Mouse (Mus musculus) forebrain, embryonic 11.5 days (tissue): ENCODE results near the gene Rnf216. TPM values are rescaled to one million over a fixed set of nuclear protein-coding genes. Genes with fewer than 3 reads are reported as not detected.

Experiments
- ATAC-seq: fragments of 200-750 bp; cut with Nextera tagmentation; replicated peaks from 2 replicates; pipeline ENCODE4 v1.8.0; 2017; ENCODE audit warnings: moderate TSS enrichment; ENCODE audit not compliant: low FRiP score
- DNase-seq: peaks from one replicate; pipeline ENCODE4 v3.0.0-alpha.2; 2017; ENCODE audit warnings: low spot score
- H3K27ac ChIP-seq: fragments of 300-500 bp; sonication (generic); 2 replicates; pipeline ENCODE4 v1.5.1; 2014; ENCODE audit warnings: low read depth, low read length
- H3K27me3 ChIP-seq: fragments of 300-500 bp; sonication (generic); 2 replicates; pipeline ENCODE4 v1.6.1; 2014; ENCODE audit warnings: mild to moderate bottlenecking, low read length, mixed read lengths; ENCODE audit not compliant: control insufficient read depth, insufficient read depth
- H3K36me3 ChIP-seq: fragments of 300-500 bp; sonication (generic); 2 replicates; pipeline ENCODE4 v1.6.1; 2014; ENCODE audit warnings: mild to moderate bottlenecking, low read length, moderate library complexity, mixed read lengths; ENCODE audit not compliant: control insufficient read depth, insufficient read depth
- H3K4me1 ChIP-seq: fragments of 300-500 bp; sonication (generic); replicated peaks from 2 replicates; pipeline ENCODE4 v1.6.1; 2014; ENCODE audit warnings: low read length, mixed read lengths; ENCODE audit not compliant: control insufficient read depth, insufficient read depth
- H3K4me2 ChIP-seq: fragments of 300-500 bp; sonication (generic); 2 replicates; pipeline ENCODE4 v1.6.1; 2014; ENCODE audit warnings: low read depth, mild to moderate bottlenecking, low read length, moderate library complexity, mixed read lengths; ENCODE audit not compliant: severe bottlenecking
- H3K4me3 ChIP-seq: fragments of 300-500 bp; sonication (generic); 2 replicates; pipeline ENCODE4 v1.5.1; 2014; ENCODE audit warnings: low read depth, low read length
- H3K9ac ChIP-seq: fragments of 300-500 bp; sonication (generic); 2 replicates; pipeline ENCODE4 v1.6.1; 2014; ENCODE audit warnings: low read length
- H3K9me3 ChIP-seq: fragments of 300-500 bp; sonication (generic); 2 replicates; pipeline ENCODE4 v1.6.1; 2016; ENCODE audit warnings: low read length, mixed read lengths; ENCODE audit not compliant: control insufficient read depth
- WGBS: fragments of 180-500 bp; shearing (Covaris S2); extraction: QIAGEN DNeasy Blood & Tissue Kit; methylation state at CpG from one replicate; pipeline ENCODE4 v1.1.7; 2014; 5-methylcytosine and 5-hydroxymethylcytosine counted together
- polyA plus RNA-seq: library from polyadenylated mRNA; unstranded; fragments of >200 nt; fragmentation: Nextera tagmentation; extraction: Ambion mirVana; gene quantifications from 2 replicates; pipeline ENCODE4 v1.2.1, GENCODE M21; 2014

Rnf216 gene
- polyA plus RNA-seq, 1 experiment from 2014 or later: 42.7 TPM

DNA sequence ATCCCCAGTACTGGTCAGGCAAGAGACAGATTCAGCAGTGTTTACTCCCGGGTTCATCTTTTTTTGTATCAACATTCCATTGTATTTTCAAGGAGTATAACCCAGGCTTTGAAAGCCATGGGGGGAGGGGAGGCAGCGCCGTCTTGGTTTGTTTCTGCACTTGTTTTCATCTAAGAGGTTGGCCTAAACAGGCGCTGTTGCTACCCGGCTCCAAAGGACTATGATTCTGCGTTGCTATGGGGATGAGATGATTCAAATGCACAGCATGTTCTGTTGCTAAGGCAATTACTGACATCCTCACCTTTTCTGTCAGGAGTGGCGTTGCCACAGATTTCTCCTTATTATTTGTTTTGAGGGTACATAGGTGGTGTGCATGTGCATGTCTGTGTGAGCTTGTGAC is 12.8 kb upstream of the Rnf216 start:
- no peaks in the 10 kb centered on the region for H3K27me3 ChIP-seq
- no peaks in the 10 kb centered on the region for H3K9me3 ChIP-seq
- H3K4me2 ChIP-seq: no peak overlapping the region
- H3K4me1 ChIP-seq: 0 out of 2 replicates have a peak, but pooled peaks cover 2% of the 10 kb centered on the region
- no peak overlapping the region for H3K9ac ChIP-seq
- no peak overlapping the region for H3K4me3 ChIP-seq
- ATAC-seq (0 out of 2 replicates have a peak, but pooled peaks have one; percentile 15), DNase-seq (no peak)
- no peak overlapping the region; the same call in 1 of the 2 replicates for H3K27ac ChIP-seq
- no peaks in the 10 kb centered on the region for H3K36me3 ChIP-seq
- WGBS: 42% methylated on average over 7 of the region's 7 CpGs

DNA sequence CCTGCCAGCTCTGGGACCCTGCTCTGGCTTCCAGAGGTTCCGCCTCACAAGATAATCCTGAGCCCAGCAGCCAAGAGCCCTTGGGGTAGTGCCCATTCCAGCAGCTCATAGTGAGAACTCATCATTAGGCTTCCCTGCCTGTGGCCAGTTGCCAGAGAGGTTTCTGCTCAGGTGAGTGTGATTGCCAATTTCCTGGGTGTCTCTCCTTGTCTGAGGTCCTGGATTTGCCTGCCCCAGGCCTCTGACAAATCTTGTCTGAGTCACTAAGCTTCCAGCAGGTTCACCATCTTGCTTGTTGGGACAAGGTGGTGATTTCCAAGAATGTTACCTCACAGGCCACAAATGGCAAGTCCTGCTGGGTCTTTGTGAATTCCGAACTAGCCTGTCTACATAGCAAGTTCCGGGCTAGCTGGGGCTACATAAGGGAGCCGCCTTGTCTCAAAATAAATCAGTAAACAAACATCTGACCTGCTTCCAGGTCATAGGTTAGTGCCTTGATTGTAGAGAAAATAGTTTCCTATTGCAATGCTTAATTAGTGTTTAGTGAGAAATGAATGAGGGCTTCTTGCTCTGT is 12.1 kb upstream of the Rnf216 start:
- H3K9me3 ChIP-seq: no peaks in the 10 kb centered on the region
- no peaks in the 10 kb centered on the region for H3K27me3 ChIP-seq
- H3K4me2 ChIP-seq: no peak overlapping the region
- no peaks in the 10 kb centered on the region for H3K36me3 ChIP-seq
- H3K4me3 ChIP-seq: no peak overlapping the region
- ATAC-seq (no peak), DNase-seq (no peak)
- H3K27ac ChIP-seq: no peak overlapping the region
- WGBS: 77% methylated on average over 4 of the region's 4 CpGs
- 0 out of 2 replicates have a peak, but pooled peaks cover 2% of the 10 kb centered on the region for H3K4me1 ChIP-seq
- no peak overlapping the region for H3K9ac ChIP-seq

DNA sequence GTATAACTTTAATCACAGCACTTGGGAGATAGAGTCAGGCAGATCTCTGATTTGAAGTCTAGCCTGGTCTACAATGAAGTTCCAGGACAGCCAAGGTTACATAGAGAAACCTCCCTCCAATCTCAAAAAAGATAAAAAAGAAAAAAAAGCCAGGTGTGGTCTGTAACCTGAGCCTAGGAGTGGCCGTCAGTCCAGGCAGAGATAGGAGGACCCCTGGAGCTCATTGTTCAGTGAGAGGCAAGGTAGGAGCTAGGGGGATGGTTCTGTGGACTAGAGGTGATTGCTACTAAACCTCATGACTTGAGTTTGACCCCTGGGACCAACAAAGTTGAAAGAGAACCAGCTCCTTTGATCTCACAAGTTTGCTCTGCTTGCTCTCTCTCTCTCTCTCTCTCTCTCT is 9.9 kb upstream of the Rnf216 start:
- Histone ChIP-seq H3K4me3 (no peak overlapping the region), H3K9me3 (no peaks in the 10 kb centered on the region), H3K4me2 (no peak overlapping the region), H3K27ac (no peak overlapping the region), H3K36me3 (no peaks in the 10 kb centered on the region), H3K9ac (no peak overlapping the region), H3K27me3 (no peaks in the 10 kb centered on the region), H3K4me1 (0 out of 2 replicates have a peak, but pooled peaks cover 2% of the 10 kb centered on the region)
- 50% methylated on average over 1 of the region's 1 CpGs for WGBS
- ATAC-seq (no peak), DNase-seq (no peak)

DNA sequence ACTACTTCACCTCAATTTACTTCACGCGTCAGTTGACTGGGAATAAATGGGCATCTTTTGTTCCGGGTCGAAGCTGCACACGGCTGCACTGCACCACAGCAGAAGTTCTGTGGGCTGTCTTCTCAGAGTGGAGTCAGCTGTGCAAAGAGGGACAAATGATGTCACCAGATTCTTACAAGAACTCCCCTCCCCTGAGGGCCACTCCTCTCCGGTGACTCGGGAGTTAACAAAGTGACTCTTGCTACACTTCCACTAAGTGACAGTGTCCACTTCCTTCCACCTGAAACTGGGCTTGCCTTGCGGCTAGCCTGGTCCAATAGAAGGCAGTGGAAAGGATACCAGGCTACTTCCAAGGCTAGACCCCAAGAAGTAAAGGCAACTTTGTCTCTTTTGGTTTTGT is 9.3 kb upstream of the Rnf216 start:
- no peaks in the 10 kb centered on the region for H3K36me3 ChIP-seq
- 0 out of 2 replicates have a peak, but pooled peaks cover 2% of the 10 kb centered on the region for H3K4me1 ChIP-seq
- WGBS: 78% methylated on average over 8 of the region's 8 CpGs
- H3K4me2 ChIP-seq: no peak overlapping the region
- no peak overlapping the region for H3K4me3 ChIP-seq
- no peak for DNase-seq
- H3K27me3 ChIP-seq: no peaks in the 10 kb centered on the region
- no peaks in the 10 kb centered on the region for H3K9me3 ChIP-seq
- ATAC-seq: no peak
- H3K9ac ChIP-seq: no peak overlapping the region
- no peak overlapping the region for H3K27ac ChIP-seq

DNA sequence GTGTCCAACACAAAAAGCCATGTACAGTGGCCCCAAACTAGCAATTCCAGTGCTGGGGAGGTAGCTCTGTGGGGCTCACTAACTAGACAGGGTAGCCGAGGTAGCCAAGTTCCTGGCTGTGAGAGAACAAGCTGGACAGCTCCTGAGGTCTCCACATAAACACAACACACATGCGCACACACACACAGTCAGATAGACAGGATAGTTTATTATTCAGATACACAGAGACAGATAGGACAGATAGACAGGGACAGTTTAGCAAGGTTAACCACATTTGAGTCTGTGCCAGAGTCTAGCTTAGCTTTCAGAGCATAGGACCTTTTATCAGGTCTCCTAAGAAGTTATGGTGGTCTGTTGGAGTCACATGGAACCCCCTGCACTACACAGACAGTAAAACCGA is 6.0 kb downstream of the Rnf216 start:
- Histone ChIP-seq H3K27ac (no peak overlapping the region), H3K27me3 (no peaks in the 10 kb centered on the region), H3K4me2 (no peak overlapping the region), H3K4me3 (no peak overlapping the region), H3K4me1 (0 out of 2 replicates have a peak, but pooled peaks cover 2% of the 10 kb centered on the region), H3K9me3 (no peaks in the 10 kb centered on the region), H3K9ac (no peak overlapping the region), H3K36me3 (no peaks in the 10 kb centered on the region)
- WGBS: 93% methylated on average over 3 of the region's 3 CpGs
- DNase-seq: no peak
- no peak for ATAC-seq

DNA sequence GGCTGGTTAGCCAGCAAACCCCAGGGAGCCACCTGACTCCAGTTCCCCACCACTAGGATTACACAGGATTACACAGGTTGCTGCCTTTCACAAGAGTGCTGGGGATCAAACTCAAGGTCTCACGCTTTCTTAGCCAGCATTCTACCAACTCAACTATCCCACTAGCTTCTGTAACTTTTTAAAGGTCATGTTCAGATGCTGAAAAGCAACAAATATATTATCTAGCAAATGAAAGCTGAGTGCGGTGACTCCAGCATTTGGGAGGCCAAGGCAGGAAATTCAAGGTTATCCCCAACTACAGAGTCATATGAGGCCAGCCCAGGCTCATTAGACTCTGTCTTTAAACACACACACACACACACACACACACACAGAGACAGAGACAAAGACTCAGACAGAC is 9.6 kb downstream of the Rnf216 start:
- Histone ChIP-seq H3K4me2 (no peak overlapping the region), H3K27ac (no peak overlapping the region), H3K9ac (no peak overlapping the region), H3K4me1 (0 out of 2 replicates have a peak, but pooled peaks cover 1% of the 10 kb centered on the region), H3K36me3 (no peaks in the 10 kb centered on the region), H3K27me3 (no peaks in the 10 kb centered on the region), H3K9me3 (no peaks in the 10 kb centered on the region), H3K4me3 (no peak overlapping the region)
- DNase-seq: no peak
- ATAC-seq: no peak
- WGBS: 90% methylated on average over 2 of the region's 2 CpGs

DNA sequence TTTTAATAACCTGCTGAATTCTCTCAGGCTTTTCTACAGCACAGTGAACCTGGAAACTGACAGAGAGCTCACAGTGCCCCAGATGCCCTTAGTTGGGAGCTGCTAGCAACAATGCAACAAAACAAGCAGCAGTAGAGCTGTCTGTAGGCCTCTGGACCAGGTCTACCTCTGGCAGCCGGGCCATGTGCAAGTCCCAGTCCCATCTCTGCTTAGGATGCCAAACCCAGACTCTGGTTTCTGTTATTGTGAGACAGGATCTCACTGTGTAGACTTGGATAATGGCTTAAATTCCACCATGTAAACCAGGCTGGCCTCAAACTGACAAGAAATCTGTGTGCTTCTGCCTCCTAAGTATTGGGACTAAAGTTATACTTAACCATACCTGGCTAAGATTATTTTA is 11.2 kb downstream of the Rnf216 start:
- Histone ChIP-seq H3K9ac (no peak overlapping the region), H3K27ac (no peak overlapping the region), H3K4me2 (no peak overlapping the region), H3K4me3 (no peak overlapping the region), H3K27me3 (no peaks in the 10 kb centered on the region), H3K36me3 (no peaks in the 10 kb centered on the region), H3K9me3 (no peaks in the 10 kb centered on the region), H3K4me1 (no peaks in the 10 kb centered on the region)
- DNase-seq (no peak), ATAC-seq (no peak)
- 86% methylated on average over 1 of the region's 1 CpGs for WGBS

DNA sequence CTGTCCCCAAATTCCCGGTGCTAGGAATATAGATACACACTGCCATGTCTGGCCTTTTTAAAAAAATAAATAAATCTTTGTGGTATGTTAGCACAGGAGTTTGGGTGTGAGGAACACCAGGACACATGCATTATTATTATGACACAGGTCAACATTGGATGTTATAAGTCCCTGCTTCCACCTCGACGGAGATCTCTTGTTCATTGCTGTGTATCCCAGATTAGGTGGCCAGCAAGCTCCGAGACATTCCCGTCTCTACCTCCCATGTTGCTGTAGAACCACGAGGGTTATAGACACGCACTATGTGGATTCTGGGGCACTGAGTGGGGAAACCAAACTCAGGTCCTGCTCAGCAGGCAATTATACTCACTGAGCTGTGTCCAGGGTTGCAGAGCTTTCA is 17.5 kb downstream of the Rnf216 start:
- ATAC-seq: no peak
- no peak overlapping the region for H3K9ac ChIP-seq

DNA sequence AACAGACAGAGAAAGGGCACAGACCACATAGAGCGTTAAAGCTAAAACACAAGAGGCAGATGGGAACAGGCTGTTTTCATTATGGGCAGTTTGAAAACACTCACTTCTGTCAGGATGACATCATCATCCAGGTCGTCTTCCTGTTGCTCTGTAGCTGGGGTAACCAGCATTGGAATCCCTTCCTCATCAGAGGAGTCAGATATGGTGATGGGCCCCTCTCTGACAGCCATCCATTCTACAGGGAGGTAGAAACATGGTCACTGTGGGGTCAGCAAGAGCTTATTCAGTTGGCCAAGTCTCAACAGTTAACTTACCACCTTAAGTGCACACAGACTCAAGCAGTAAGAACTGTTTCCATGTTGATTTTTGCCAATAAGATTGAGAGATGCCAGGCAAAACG is 19.9 kb downstream of the Rnf216 start:
- no peaks in the 10 kb centered on the region for H3K4me1 ChIP-seq
- no peak overlapping the region for H3K4me3 ChIP-seq
- no peak for ATAC-seq
- no peak overlapping the region for H3K27ac ChIP-seq
- no peak overlapping the region for H3K4me2 ChIP-seq
- H3K9ac ChIP-seq: no peak overlapping the region
- H3K36me3 ChIP-seq: no peaks in the 10 kb centered on the region; the same call in 1 of the 2 replicates
- H3K27me3 ChIP-seq: no peaks in the 10 kb centered on the region
- 67% methylated on average over 3 of the region's 3 CpGs for WGBS
- no peak for DNase-seq
- H3K9me3 ChIP-seq: no peaks in the 10 kb centered on the region

More for the DNA sequence above, 17.5 kb downstream of the Rnf216 start:
- Histone ChIP-seq H3K4me1 (no peaks in the 10 kb centered on the region), H3K4me2 (no peak overlapping the region), H3K27me3 (no peaks in the 10 kb centered on the region), H3K9me3 (no peaks in the 10 kb centered on the region), H3K36me3 (no peaks in the 10 kb centered on the region), H3K27ac (no peak overlapping the region), H3K4me3 (no peak overlapping the region)
- 92% methylated on average over 7 of the region's 7 CpGs for WGBS
- DNase-seq: no peak
